Mouse (Mus musculus) brain, embryonic 14.5 days (tissue): ENCODE measurements around the gene Cdc20b.
"Not testable (repeated sequence)": the region's sequence is repeated elsewhere in the genome, so short reads cannot be mapped to it uniquely, and the experiment has no call there.

Experiments
- CTCF ChIP-seq: fragments of 200-500 bp; IDR thresholded peaks from 2 replicates; pipeline ENCODE4 v1.5.1; 2012; ENCODE audit warnings: inconsistent platforms, mild to moderate bottlenecking, moderate library complexity, borderline replicate concordance; ENCODE audit not compliant: insufficient read depth, insufficient read length; ENCODE audit errors: extremely low read depth
- POLR2A ChIP-seq: fragments of 200-500 bp; IDR thresholded peaks from 2 replicates; pipeline ENCODE4 v1.6.1; 2012; ENCODE audit warnings: mild to moderate bottlenecking, inconsistent platforms, borderline replicate concordance; ENCODE audit not compliant: poor library complexity, insufficient read depth, insufficient read length, severe bottlenecking; ENCODE audit errors: extremely low read depth

GRCm38 (mm10) chr13:113013174-113013953 is 21.5 kb upstream of the Cdc20b start:
- TF ChIP-seq POLR2A, CTCF: not testable (repeated sequence)
